Mouse (Mus musculus): ENCODE measurements around the gene Trim62. TPM values are rescaled to one million over a fixed set of nuclear protein-coding genes. Genes with fewer than 3 reads are reported as not detected.
A peak's percentile ranks its signal among the peaks of the same experiment; 100 is the strongest.

Gene Trim62
- polyA plus RNA-seq (2014; fragmentation: Nextera tagmentation; extraction: Ambion mirVana) = 7.3 and 11.0 TPM in 2 replicates

- Histone ChIP-seq H3K9ac (ENCODE audit: low read depth, low read length) (peak within 1 kb of the TSS; percentile 71), H3K9me3 (ENCODE audit: control insufficient read depth, low read length) (peaks cover 6% of the 10 kb centered on the region; the same call in 1 of the 2 replicates), H3K4me2 (replicated peaks; ENCODE audit: low read depth, low read length) (peak within 1 kb of the TSS; percentile 100), H3K27ac (ENCODE audit: low read depth, low read length) (peak within 1 kb of the TSS; percentile 59), H3K27me3 (ENCODE audit: control insufficient read depth, insufficient read depth, low read length) (no peaks in the 10 kb centered on the region), H3K4me3 (ENCODE audit: low read length) (peak within 1 kb of the TSS; percentile 79), H3K36me3 (ENCODE audit: control insufficient read depth, insufficient read depth, low read length) (peaks cover 3% of the 10 kb centered on the region; the same call in 1 of the 2 replicates), H3K4me1 (ENCODE audit: control insufficient read depth, insufficient read depth, low read length) (peaks cover 26% of the 10 kb centered on the region)
- peak; percentile 79 for ATAC-seq (ENCODE audit: low FRiP score, low TSS enrichment)
- WGBS = 0% methylated on average over 31 of the region's 37 CpGs
These were observed at the start of gene Trim62 for GRCm38 (mm10) chr4:128883379-128883781. Gene Trim62, plus strand, starts transcription at chr4:128883580.

GRCm38 (mm10) chr4:128838202-128838601 lies 45.2 kb upstream of the Trim62 start:
- Histone ChIP-seq H3K27me3 (ENCODE audit: control insufficient read depth, insufficient read depth, low read length) (no peaks in the 10 kb centered on the region), H3K4me2 (replicated peaks; ENCODE audit: low read depth, low read length) (no peak overlapping the region), H3K9ac (ENCODE audit: low read depth, low read length) (no peak overlapping the region), H3K36me3 (ENCODE audit: control insufficient read depth, insufficient read depth, low read length) (no peaks in the 10 kb centered on the region), H3K4me1 (ENCODE audit: control insufficient read depth, insufficient read depth, low read length) (peaks cover 34% of the 10 kb centered on the region), H3K9me3 (ENCODE audit: control insufficient read depth, low read length) (no peaks in the 10 kb centered on the region), H3K4me3 (ENCODE audit: low read length) (no peak overlapping the region), H3K27ac (ENCODE audit: low read depth, low read length) (peak overlapping the region; percentile 34)
- no peak for ATAC-seq (ENCODE audit: low FRiP score, low TSS enrichment)
- 48% methylated on average over 5 of the region's 5 CpGs for WGBS

DNA sequence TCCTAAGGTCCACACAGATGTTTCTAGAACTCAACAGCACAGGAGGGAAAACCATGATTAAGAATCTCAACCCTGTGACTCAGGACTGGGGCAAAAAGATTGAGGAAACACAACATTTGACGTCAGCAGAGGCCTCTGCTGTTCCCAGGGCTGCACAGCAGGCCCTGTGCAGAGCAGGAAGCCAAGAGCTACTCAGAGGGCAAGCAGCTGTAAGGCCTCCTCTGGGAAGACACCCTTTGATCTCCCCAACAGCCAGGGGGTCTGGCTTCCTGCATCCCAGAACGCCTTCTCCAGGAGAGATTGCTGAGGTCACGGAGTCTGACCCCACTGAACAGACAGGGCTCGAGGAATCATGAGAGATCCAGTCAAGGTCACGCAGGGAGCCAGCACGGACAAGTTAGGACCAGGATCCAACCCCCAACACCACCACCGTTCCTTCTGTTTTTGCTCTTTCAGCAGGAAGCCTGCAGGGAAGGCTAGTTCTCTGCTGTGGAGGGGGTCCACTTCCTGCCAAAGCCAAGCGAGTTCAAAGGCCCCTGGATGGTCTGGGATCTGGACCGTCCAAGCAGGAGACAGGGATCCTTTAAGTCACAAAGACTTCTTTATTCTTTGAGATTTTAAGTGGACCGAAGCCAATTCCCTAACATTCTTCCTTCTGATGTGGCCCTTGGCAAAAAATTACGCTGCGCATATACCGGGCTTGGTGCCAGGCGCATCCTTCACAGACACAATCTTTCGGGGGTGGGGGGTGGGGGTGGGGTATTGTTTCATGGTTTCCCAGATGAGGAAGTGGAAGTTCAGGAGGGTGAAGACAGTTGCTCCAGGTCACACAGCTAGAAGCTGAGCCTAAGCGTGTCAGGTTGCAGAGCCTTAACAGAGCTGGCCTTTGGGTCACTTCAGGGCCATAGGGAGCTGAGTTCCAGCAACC lies 43.3 kb upstream of the Trim62 start:
- no peak overlapping the region for H3K9ac ChIP-seq (ENCODE audit: low read depth, low read length)
- no peaks in the 10 kb centered on the region for H3K36me3 ChIP-seq (ENCODE audit: control insufficient read depth, insufficient read depth, low read length)

GRCm38 (mm10) chr4:128841259-128841658 lies 42.1 kb upstream of the Trim62 start:
- Histone ChIP-seq H3K27ac (ENCODE audit: low read depth, low read length) (peak overlapping the region; percentile 85; the same call in 1 of the 2 replicates), H3K4me1 (ENCODE audit: control insufficient read depth, insufficient read depth, low read length) (peaks cover 48% of the 10 kb centered on the region), H3K4me3 (ENCODE audit: low read length) (no peak overlapping the region), H3K36me3 (ENCODE audit: control insufficient read depth, insufficient read depth, low read length) (no peaks in the 10 kb centered on the region), H3K9me3 (ENCODE audit: control insufficient read depth, low read length) (no peaks in the 10 kb centered on the region), H3K9ac (ENCODE audit: low read depth, low read length) (no peak overlapping the region), H3K4me2 (replicated peaks; ENCODE audit: low read depth, low read length) (no peak overlapping the region), H3K27me3 (ENCODE audit: control insufficient read depth, insufficient read depth, low read length) (no peaks in the 10 kb centered on the region)
- WGBS = 68% methylated on average over 8 of the region's 8 CpGs
- no peak for ATAC-seq (ENCODE audit: low FRiP score, low TSS enrichment)

More for the DNA sequence above, 43.3 kb upstream of the Trim62 start:
- 23% methylated on average over 16 of the region's 16 CpGs for WGBS
- peaks cover 37% of the 10 kb centered on the region for H3K4me1 ChIP-seq (ENCODE audit: control insufficient read depth, insufficient read depth, low read length)
- H3K27ac ChIP-seq (ENCODE audit: low read depth, low read length) = peak overlapping the region; percentile 85
- H3K27me3 ChIP-seq (ENCODE audit: control insufficient read depth, insufficient read depth, low read length) = no peaks in the 10 kb centered on the region
- ATAC-seq (ENCODE audit: low FRiP score, low TSS enrichment) = peak; percentile 88
- no peak overlapping the region for H3K4me3 ChIP-seq (ENCODE audit: low read length)
- H3K4me2 ChIP-seq (replicated peaks; ENCODE audit: low read depth, low read length) = no peak overlapping the region
- H3K9me3 ChIP-seq (ENCODE audit: control insufficient read depth, low read length) = no peaks in the 10 kb centered on the region

GRCm38 (mm10) chr4:128844566-128844965 lies 38.8 kb upstream of the Trim62 start:
- 52% methylated on average over 13 of the region's 13 CpGs for WGBS
- Histone ChIP-seq H3K4me1 (ENCODE audit: control insufficient read depth, insufficient read depth, low read length) (peaks cover 35% of the 10 kb centered on the region), H3K9me3 (ENCODE audit: control insufficient read depth, low read length) (no peaks in the 10 kb centered on the region), H3K9ac (ENCODE audit: low read depth, low read length) (no peak overlapping the region), H3K4me2 (replicated peaks; ENCODE audit: low read depth, low read length) (no peak overlapping the region), H3K4me3 (ENCODE audit: low read length) (no peak overlapping the region), H3K36me3 (ENCODE audit: control insufficient read depth, insufficient read depth, low read length) (no peaks in the 10 kb centered on the region), H3K27me3 (ENCODE audit: control insufficient read depth, insufficient read depth, low read length) (no peaks in the 10 kb centered on the region), H3K27ac (ENCODE audit: low read depth, low read length) (no peak overlapping the region)
- ATAC-seq (ENCODE audit: low FRiP score, low TSS enrichment) = no peak

DNA sequence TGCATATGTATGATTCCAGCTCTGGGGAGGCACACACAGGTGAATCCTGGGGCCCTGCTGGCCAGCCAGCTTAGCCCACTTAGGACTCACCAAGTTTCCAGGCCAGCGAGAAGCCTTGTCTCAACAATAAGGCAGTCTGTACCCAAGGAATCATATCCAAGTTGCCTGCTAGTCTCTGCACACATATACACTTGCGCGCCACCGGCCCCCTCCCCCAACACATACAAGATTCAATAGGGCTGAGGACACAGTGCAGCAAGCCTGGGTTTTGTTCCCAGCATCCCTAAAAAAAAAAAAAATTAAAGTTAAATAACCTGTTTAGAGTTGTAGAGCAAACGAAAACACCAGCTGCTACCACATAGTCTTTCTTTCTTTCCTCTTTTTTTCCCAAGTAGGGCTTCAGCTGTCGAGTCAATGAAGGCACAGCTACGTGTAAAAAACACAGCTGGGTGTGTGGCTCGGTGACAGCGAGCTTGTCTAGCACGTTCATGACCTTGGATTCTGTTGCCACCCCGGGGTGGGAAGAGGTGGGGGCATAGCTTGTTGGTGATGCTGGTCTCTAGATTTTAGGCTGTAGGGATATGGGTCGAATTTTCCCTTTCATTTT lies 37.9 kb upstream of the Trim62 start:
- no peaks in the 10 kb centered on the region for H3K27me3 ChIP-seq (ENCODE audit: control insufficient read depth, insufficient read depth, low read length)
- no peaks in the 10 kb centered on the region for H3K36me3 ChIP-seq (ENCODE audit: control insufficient read depth, insufficient read depth, low read length)
- no peak for ATAC-seq (ENCODE audit: low FRiP score, low TSS enrichment)
- H3K9me3 ChIP-seq (ENCODE audit: control insufficient read depth, low read length) = no peaks in the 10 kb centered on the region
- no peak overlapping the region for H3K4me3 ChIP-seq (ENCODE audit: low read length)
- H3K9ac ChIP-seq (ENCODE audit: low read depth, low read length) = no peak overlapping the region
- no peak overlapping the region for H3K27ac ChIP-seq (ENCODE audit: low read depth, low read length)
- H3K4me2 ChIP-seq (replicated peaks; ENCODE audit: low read depth, low read length) = no peak overlapping the region
- 73% methylated on average over 12 of the region's 12 CpGs for WGBS
- peaks cover 26% of the 10 kb centered on the region for H3K4me1 ChIP-seq (ENCODE audit: control insufficient read depth, insufficient read depth, low read length)

GRCm38 (mm10) chr4:128848961-128849360 lies 34.4 kb upstream of the Trim62 start:
- Histone ChIP-seq H3K4me2 (replicated peaks; ENCODE audit: low read depth, low read length) (no peak overlapping the region), H3K9me3 (ENCODE audit: control insufficient read depth, low read length) (no peaks in the 10 kb centered on the region), H3K4me1 (ENCODE audit: control insufficient read depth, insufficient read depth, low read length) (peaks cover 19% of the 10 kb centered on the region; the same call in 1 of the 2 replicates), H3K36me3 (ENCODE audit: control insufficient read depth, insufficient read depth, low read length) (no peaks in the 10 kb centered on the region), H3K9ac (ENCODE audit: low read depth, low read length) (no peak overlapping the region), H3K27ac (ENCODE audit: low read depth, low read length) (no peak overlapping the region), H3K4me3 (ENCODE audit: low read length) (no peak overlapping the region), H3K27me3 (ENCODE audit: control insufficient read depth, insufficient read depth, low read length) (no peaks in the 10 kb centered on the region)
- ATAC-seq (ENCODE audit: low FRiP score, low TSS enrichment) = no peak
- WGBS = 92% methylated on average over 3 of the region's 3 CpGs

DNA sequence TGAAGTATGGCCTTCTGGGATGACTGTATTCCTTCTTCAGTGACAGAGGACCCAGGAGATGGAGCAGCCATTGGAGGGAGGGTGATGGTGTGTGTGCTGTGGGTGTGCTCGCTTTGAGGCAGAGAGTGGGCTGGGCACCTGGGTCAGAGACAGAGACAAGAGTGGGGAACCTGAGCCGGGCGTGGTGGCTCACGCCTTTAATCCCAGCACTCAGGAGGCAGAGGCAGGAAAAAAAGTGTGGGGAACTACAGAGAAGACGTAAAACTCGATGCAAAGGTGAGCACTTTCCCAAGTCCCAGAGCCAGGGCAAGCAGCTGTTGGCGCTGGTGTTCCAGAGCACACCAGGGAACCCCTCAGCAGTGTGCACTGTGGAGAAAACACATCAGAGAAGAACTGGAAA lies 33.7 kb upstream of the Trim62 start:
- WGBS = 57% methylated on average over 7 of the region's 7 CpGs
- Histone ChIP-seq H3K27ac (ENCODE audit: low read depth, low read length) (no peak overlapping the region), H3K27me3 (ENCODE audit: control insufficient read depth, insufficient read depth, low read length) (no peaks in the 10 kb centered on the region), H3K9me3 (ENCODE audit: control insufficient read depth, low read length) (no peaks in the 10 kb centered on the region), H3K9ac (ENCODE audit: low read depth, low read length) (no peak overlapping the region), H3K4me1 (ENCODE audit: control insufficient read depth, insufficient read depth, low read length) (peaks cover 19% of the 10 kb centered on the region; the same call in 1 of the 2 replicates), H3K36me3 (ENCODE audit: control insufficient read depth, insufficient read depth, low read length) (no peaks in the 10 kb centered on the region), H3K4me3 (ENCODE audit: low read length) (no peak overlapping the region), H3K4me2 (replicated peaks; ENCODE audit: low read depth, low read length) (no peak overlapping the region)
- ATAC-seq (ENCODE audit: low FRiP score, low TSS enrichment) = no peak

Measured in kidney, embryonic 14.5 days (tissue).